Mouse (Mus musculus) kidney, adult 2 months (tissue): ENCODE data around the gene Golph3. TPM values are rescaled to one million over a fixed set of nuclear protein-coding genes. Genes with fewer than 3 reads are reported as not detected.
"Not testable (repeated sequence)": the region's sequence is repeated elsewhere in the genome, so short reads cannot be mapped to it uniquely, and the experiment has no call there.

ENCODE experiments used
- DNase-seq: peaks from one replicate; pipeline ENCODE4 v3.0.0; 2021
- H3K27ac ChIP-seq: fragments of 200-500 bp; 2 replicates; pipeline ENCODE4 v1.5.1; 2012; ENCODE audit warnings: low read depth, low read length, control low read depth, inconsistent platforms; ENCODE audit not compliant: insufficient read depth
- H3K27me3 ChIP-seq: fragments of 200-500 bp; replicated peaks from 2 replicates; pipeline ENCODE4 v1.6.1; 2012; ENCODE audit warnings: mild to moderate bottlenecking, moderate library complexity, low read length, inconsistent platforms; ENCODE audit not compliant: control insufficient read depth, insufficient read depth
- H3K36me3 ChIP-seq: fragments of 200-500 bp; 2 replicates; pipeline ENCODE4 v1.6.1; 2012; ENCODE audit warnings: mild to moderate bottlenecking, moderate library complexity, low read length, inconsistent platforms; ENCODE audit not compliant: control insufficient read depth, insufficient read depth
- H3K4me1 ChIP-seq: fragments of 200-500 bp; 2 replicates; pipeline ENCODE4 v1.6.1; 2011; ENCODE audit warnings: low read length; ENCODE audit not compliant: control insufficient read depth, insufficient read depth
- H3K4me3 ChIP-seq: fragments of 200-500 bp; 2 replicates; pipeline ENCODE4 v1.5.1; 2011; ENCODE audit warnings: mild to moderate bottlenecking, low read depth, low read length, control low read depth; ENCODE audit not compliant: insufficient read depth
- CTCF ChIP-seq: fragments of 200-500 bp; conservative IDR thresholded peaks from 2 replicates; pipeline ENCODE4 v1.5.1; 2011; ENCODE audit warnings: low read depth, mild to moderate bottlenecking, control low read depth, low read length, moderate library complexity, mixed read lengths; ENCODE audit not compliant: insufficient read depth, insufficient read length
- POLR2A ChIP-seq: fragments of 200-500 bp; IDR thresholded peaks from one replicate; pipeline ENCODE4 v1.6.1; 2011; ENCODE audit warnings: low read depth, low read length, control low read depth
- WGBS: fragments of 180-500 bp; shearing (Covaris S2); methylation state at CpG from one replicate; pipeline ENCODE4 v1.1.7; 2018; 5-methylcytosine and 5-hydroxymethylcytosine counted together
- polyA plus RNA-seq: library from polyadenylated mRNA; depleted of rRNA; stranded (reverse); fragments of >200 nt; gene quantifications from 2 replicates; pipeline ENCODE4 v1.2.3, GENCODE M21; 2012

The Golph3 gene
- polyA plus RNA-seq, 1 experiment = 73.6 TPM

DNA sequence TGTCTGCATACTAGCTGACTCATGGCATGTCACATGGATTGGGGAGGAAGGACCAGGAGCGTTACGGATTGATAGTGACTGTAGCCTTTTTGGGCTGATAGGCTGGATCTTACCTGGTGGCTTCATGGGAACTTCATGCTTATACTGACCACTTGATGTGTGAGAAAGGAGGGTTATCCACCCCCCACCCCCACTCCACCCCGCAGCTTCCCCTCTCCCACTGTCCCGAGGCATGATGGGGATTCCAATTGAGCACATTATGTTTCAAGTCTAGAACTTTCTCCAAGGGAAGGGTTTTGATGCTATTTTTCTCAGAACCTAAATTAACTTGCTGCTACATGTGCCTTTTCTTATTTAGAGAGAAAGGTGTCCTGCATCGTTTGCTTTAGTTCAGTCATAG lies 37.1 kb downstream of the Golph3 start:
- TF ChIP-seq CTCF = no peak
- no peak for TF ChIP-seq POLR2A
- H3K4me1 ChIP-seq = no peaks in the 10 kb centered on the region
- H3K4me3 ChIP-seq = no peak overlapping the region
- peaks cover 2% of the 10 kb centered on the region; the same call in 1 of the 2 replicates for H3K36me3 ChIP-seq
- no peaks in the 10 kb centered on the region for H3K27me3 ChIP-seq
- whole genome bisulfite sequencing = 91% methylated on average over 5 of the region's 5 CpGs
- DNase-seq = no peak
- H3K27ac ChIP-seq = no peak overlapping the region

DNA sequence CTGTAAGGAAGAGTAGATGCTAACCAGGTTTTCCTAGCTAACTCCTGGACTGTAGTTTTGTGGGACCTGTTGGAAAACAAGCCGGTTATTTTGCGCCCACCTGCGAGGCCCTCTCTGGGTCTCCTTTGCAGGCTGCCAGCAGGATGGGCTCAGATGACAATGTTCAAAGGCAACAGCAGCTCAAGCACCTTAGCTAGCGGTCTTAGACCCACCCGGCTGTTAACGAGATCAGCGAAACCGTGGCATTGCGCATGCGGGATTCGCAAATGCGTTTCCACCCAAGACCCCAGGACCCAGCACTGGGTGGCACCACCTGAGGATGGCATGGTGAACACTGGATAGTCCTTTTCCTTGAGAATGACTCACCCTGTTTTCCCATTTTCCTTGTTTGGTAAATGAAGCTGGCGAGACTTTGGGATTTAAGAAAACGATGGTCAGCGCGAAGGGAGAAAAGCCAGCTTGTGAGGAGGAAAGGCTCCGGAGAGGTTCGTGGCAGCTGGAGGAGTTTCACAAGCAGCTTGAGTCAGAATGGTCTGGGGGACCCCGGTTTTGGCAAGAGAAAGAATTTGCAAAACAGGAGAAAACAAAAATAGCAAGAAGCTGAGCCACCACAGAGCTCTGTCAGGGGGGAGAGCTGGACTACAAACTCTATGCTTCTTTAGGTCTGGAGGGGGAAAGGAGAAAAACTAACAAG lies 39.4 kb downstream of the Golph3 start:
- H3K4me3 ChIP-seq = no peak overlapping the region
- no peaks in the 10 kb centered on the region for H3K27me3 ChIP-seq
- no peaks in the 10 kb centered on the region for H3K4me1 ChIP-seq
- 84% methylated on average over 19 of the region's 19 CpGs for WGBS
- no peak overlapping the region for H3K27ac ChIP-seq
- DNase-seq = no peak
- no peak for TF ChIP-seq POLR2A
- TF ChIP-seq CTCF = no peak
- peaks cover 2% of the 10 kb centered on the region; the same call in 1 of the 2 replicates for H3K36me3 ChIP-seq

DNA sequence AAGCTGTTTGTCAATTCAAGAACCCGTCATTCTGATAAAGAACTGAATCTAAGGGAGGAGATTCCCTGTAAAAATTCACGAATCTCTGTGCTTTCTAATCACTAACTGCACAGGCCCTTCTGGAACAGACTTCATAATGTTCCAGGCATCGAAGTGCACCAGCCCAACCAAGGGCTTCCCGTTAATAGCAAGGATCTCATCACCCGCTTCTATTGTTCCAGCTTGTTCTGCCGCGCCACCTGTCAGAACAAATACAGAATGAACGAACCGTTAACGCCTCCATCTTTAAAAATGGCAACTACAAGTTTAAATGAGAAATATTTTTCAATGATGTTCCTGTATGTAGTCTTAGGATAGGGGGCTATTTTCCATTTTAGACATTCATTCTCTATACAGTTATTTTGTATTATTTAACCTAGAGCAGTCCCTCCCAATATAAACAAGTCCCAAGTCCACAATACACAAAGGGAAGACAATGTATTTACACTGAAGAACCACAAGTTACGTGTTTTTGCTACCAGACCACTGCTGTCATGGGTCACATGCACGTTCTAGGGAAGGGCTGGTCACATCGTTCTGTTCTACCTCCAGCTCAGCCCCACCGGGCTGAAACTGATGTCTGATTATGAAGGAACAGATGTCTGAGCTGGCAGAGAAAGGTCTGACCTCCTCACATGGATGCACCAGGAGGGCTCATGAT lies 40.9 kb downstream of the Golph3 start:
- DNase-seq = no peak
- WGBS = 86% methylated on average over 14 of the region's 14 CpGs
- Histone ChIP-seq H3K4me3 (no peak overlapping the region), H3K27me3 (no peaks in the 10 kb centered on the region), H3K27ac (no peak overlapping the region), H3K36me3 (peaks cover 2% of the 10 kb centered on the region; the same call in 1 of the 2 replicates), H3K4me1 (no peaks in the 10 kb centered on the region)
- TF ChIP-seq POLR2A (no peak), CTCF (no peak)

DNA sequence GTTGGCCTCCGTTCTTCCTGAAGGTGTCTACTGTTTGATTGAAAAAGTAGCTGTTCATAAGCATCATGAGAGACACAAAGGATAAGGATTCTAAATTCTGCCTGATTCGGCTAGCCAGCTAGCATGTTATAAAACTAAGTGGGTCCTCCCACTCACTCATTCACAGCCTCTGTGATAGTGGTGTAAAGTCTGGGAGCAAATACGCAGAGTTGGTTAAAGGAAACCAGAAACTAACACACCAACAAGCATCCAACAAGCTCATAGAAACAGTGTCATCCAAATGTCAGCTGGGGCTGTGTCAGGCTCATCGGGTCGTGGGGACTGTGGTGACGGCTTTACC lies 41.4 kb downstream of the Golph3 start:
- Histone ChIP-seq H3K27me3 (no peaks in the 10 kb centered on the region), H3K27ac (no peak overlapping the region), H3K4me1 (no peaks in the 10 kb centered on the region), H3K36me3 (peaks cover 2% of the 10 kb centered on the region; the same call in 1 of the 2 replicates), H3K4me3 (no peak overlapping the region)
- TF ChIP-seq POLR2A (no peak), CTCF (no peak)
- no peak for DNase-seq
- WGBS = 79% methylated on average over 6 of the region's 6 CpGs

GRCm38 (mm10) chr15:12364096-12364495 lies 42.8 kb downstream of the Golph3 start:
- TF ChIP-seq CTCF (no peak), POLR2A (no peak)
- peaks cover 2% of the 10 kb centered on the region; the same call in 1 of the 2 replicates for H3K36me3 ChIP-seq
- 81% methylated on average over 4 of the region's 4 CpGs for whole genome bisulfite sequencing
- H3K27me3 ChIP-seq = no peaks in the 10 kb centered on the region
- no peak overlapping the region for H3K27ac ChIP-seq
- no peak for DNase-seq
- H3K4me3 ChIP-seq = no peak overlapping the region
- H3K4me1 ChIP-seq = no peaks in the 10 kb centered on the region

DNA sequence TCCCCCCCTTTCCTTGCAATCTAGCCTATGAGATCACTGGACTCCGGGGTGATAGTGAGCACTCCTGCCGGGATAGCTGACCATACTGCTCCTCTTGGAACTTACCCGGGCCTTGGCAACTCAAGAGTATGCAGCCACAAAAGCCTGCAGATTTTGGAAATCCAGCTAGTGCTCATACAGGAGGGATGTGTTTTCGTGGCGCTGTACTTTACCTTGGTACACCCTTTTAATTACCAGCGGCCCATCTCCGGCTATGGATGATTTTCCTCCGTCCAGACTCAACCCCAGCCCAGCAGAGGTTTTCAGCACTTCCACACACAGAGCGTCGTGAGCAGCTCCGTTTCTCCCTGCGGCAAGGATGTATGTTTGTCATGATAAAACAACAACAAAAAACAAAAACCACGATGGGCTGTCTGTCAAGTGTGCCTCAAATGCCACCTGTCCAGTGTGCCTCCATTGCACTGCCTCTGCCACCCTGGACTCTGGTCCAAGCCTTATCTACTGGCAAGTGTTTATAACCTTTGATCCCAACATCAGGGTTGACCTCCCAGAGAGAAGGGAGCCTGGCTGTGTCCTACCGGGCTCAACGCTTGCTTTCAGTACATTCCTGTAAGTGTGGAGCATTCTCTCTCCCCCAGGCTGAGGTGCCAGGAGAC lies 44.3 kb downstream of the Golph3 start:
- Histone ChIP-seq H3K4me1 (no peaks in the 10 kb centered on the region), H3K36me3 (peaks cover 2% of the 10 kb centered on the region; the same call in 1 of the 2 replicates), H3K4me3 (no peak overlapping the region), H3K27me3 (no peaks in the 10 kb centered on the region), H3K27ac (no peak overlapping the region)
- DNase-seq = no peak
- 83% methylated on average over 15 of the region's 15 CpGs for WGBS
- TF ChIP-seq POLR2A (no peak), CTCF (no peak)

GRCm38 (mm10) chr15:12366072-12366469 lies 44.8 kb downstream of the Golph3 start:
- no peaks in the 10 kb centered on the region for H3K27me3 ChIP-seq
- peak; percentile 40 for DNase-seq
- H3K4me1 ChIP-seq = no peaks in the 10 kb centered on the region
- no peak overlapping the region for H3K27ac ChIP-seq
- no peak overlapping the region for H3K4me3 ChIP-seq
- WGBS = 45% methylated on average over 3 of the region's 3 CpGs
- peaks cover 2% of the 10 kb centered on the region; the same call in 1 of the 2 replicates for H3K36me3 ChIP-seq
- TF ChIP-seq CTCF (no peak), POLR2A (no peak)

DNA sequence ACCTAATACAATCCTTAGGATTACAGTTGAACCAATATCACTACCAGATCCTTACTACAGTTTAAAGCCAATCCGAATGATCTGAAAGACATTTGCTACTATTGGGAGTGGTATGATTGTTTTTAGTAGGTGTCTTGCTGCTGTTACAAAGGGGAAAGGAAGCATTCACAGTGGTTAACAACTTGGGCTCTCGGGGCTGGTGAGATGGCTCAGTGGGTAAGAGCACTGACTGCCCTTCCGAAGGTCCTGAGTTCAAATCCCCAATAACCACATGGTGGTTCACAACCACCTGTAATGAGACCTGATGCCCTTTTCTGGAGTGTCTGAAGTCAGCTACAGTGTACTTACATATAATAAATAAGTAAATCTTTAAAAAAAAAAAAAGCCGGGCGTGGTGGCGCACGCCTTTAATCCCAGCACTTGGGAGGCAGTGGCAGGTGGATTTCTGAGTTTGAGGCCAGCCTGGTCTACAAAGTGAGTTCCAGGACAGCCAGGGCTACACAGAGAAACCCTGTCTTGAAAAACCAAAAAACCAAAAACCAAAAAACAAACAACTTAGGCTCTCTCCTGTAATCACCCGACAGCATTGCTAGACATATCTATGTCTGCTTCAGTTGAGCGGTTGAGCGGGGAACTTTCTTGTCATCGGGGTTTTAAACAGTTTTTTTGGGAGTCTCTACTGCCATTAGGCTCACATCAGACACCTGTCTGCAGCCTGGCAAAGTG lies 45.5 kb downstream of the Golph3 start:
- WGBS = 93% methylated on average over 11 of the region's 11 CpGs
- DNase-seq, H3K4me1 ChIP-seq, H3K4me3 ChIP-seq, H3K27me3 ChIP-seq, H3K27ac ChIP-seq, H3K36me3 ChIP-seq: not testable (repeated sequence)
